Comparison of ENCODE assay signal across 24 mouse cellular contexts in the genomic region with DNA sequence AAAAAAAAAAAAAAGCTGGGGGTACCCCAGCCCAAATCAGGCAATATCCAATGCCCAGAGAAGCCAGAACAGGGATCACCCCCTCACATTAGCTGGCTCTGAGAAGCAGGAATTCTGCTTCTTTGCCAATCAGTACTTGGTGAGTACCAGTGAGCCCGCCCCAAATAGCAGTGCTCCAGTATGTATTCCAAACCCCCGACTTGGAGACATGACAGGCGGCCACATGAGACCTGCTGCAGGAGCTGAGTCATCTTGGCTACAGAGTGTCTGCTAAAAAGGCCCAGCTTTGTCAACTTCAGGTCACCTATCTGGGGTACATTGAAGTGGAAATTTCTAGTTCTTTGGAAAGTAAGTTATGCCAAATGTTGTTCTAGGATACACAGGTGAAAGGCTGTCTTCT. TPM values are rescaled to one million over a fixed set of nuclear protein-coding genes. Genes with fewer than 3 reads are reported as not detected.
A peak's percentile ranks its signal among the peaks of the same experiment; 100 is the strongest.
DNase-seq lines count a peak whose midpoint lies in the region; ATAC-seq lines count a peak whose summit lies in the region.
"Had no signal": no experiment of that assay in that cellular context is flagged by ENCODE, and none has a peak within 500 bp of the region (broad histone marks: within the 10 kb centered on the region; RNA-seq: fewer than 3 reads in every experiment).

No protein-coding gene starts in this region.

- no peaks in the 10 kb centered on the region for H3K4me1 ChIP-seq in liver, embryonic 11.5 days (replicated peaks; ENCODE audit: control insufficient read depth, insufficient read depth, low read length)

- DNase-seq in frontal cortex, postnatal 14 days (ENCODE audit: low spot score in 2 of 2) = no peak
- DNase-seq in 3T3-L1 (ENCODE audit: low read depth, low spot score) (peak; percentile 58), NIH3T3 (ENCODE audit: low read depth) (peak; percentile 52)
- DNase-seq in brain, adult 2 months (ENCODE audit: low read depth, low spot score) = peak; percentile 32
- DNase-seq in embryo, embryonic 10 days (ENCODE audit: low spot score) = no peak
- no peak for DNase-seq in layer of hippocampus, postnatal 10 days (ENCODE audit: low spot score in 2 of 2)
- DNase-seq in liver, embryonic 11.5 days (ENCODE audit: low spot score) = no peak
- DNase-seq: adrenal gland, adult 2 months; adrenal gland, adult 8-10 months; adrenal gland, postnatal 10 days; adrenal gland, postnatal 14 days; adrenal gland, postnatal 25 days; adrenal gland, postnatal 36 days; B cell, adult 2 months; cerebellum, adult 11 months; cerebellum, adult 11-12 months; cerebellum, adult 18-20 months; cerebellum, adult 2 months; cerebellum, adult 8-10 months had no signal

- H3K4me2 ChIP-seq in liver, embryonic 11.5 days = no peak overlapping the region

- WGBS in liver, embryonic 11.5 days = 56% methylated on average over 3 of the region's 3 CpGs

- no peaks in the 10 kb centered on the region for H3K36me3 ChIP-seq in liver, embryonic 11.5 days (ENCODE audit: control insufficient read depth, insufficient read depth, low read length)
- H3K36me3 ChIP-seq: G1E had no signal

- H3K27me3 ChIP-seq in liver, embryonic 11.5 days (replicated peaks; ENCODE audit: control insufficient read depth, insufficient read depth, low read length) = no peaks in the 10 kb centered on the region

- H3K9me3 ChIP-seq in liver, embryonic 11.5 days (ENCODE audit: control insufficient read depth, low read length) = no peaks in the 10 kb centered on the region
- H3K9me3 ChIP-seq: G1E had no signal

- H3K27ac ChIP-seq in liver, embryonic 11.5 days (ENCODE audit: low read depth, low read length) = no peak overlapping the region

- H3K9ac ChIP-seq in liver, embryonic 11.5 days (ENCODE audit: low read depth, low read length) = no peak overlapping the region

- no peak overlapping the region for H3K4me3 ChIP-seq in liver, embryonic 11.5 days (ENCODE audit: low read depth, low read length)

- ATAC-seq in frontal cortex, adult (ENCODE audit: low TSS enrichment) = peak; percentile 46; the same call in 1 of the 2 replicates
- no peak for ATAC-seq in liver, embryonic 11.5 days (replicated peaks; ENCODE audit: low FRiP score)
- ATAC-seq: activated CD4-positive, CD25-positive, alpha-beta regulatory T cell, adult 4 months; CD4-positive, CD25-positive, alpha-beta regulatory T cell, adult 4 months; Patski had no signal

RNA-seq across cellular contexts. Expression of a gene that starts 7.9 kb away (rescaled TPM):
- 10 to 100 TPM; 44.5 to 45.6 TPM for total RNA-seq in layer of hippocampus, postnatal 10 days (2021)
- 38.8 and 39.6 TPM in 2 replicates for polyA plus RNA-seq in liver, embryonic 11.5 days (2014; fragmentation: Nextera tagmentation; extraction: Ambion mirVana)

RNA-seq across cellular contexts. Expression of a gene that starts 30.0 kb away (rescaled TPM):
- 10 to 100 TPM; 45.3 to 46.5 TPM for total RNA-seq in layer of hippocampus, postnatal 10 days (2021)
- polyA plus RNA-seq in liver, embryonic 11.5 days (2014; fragmentation: Nextera tagmentation; extraction: Ambion mirVana) = 14.0 and 15.0 TPM in 2 replicates

RNA-seq across cellular contexts. Expression of a gene that starts 42.8 kb away (rescaled TPM):
- total RNA-seq in layer of hippocampus, postnatal 10 days (2021) = 10 to 100 TPM; 48.3 to 53.7 TPM
- 98.7 and 102 TPM in 2 replicates for polyA plus RNA-seq in liver, embryonic 11.5 days (2014; fragmentation: Nextera tagmentation; extraction: Ambion mirVana)

RNA-seq across cellular contexts. Expression of a gene that starts 50.0 kb away (rescaled TPM):
- total RNA-seq in layer of hippocampus, postnatal 10 days (2021) = 1 to 10 TPM; 5.2 to 5.9 TPM
- polyA plus RNA-seq in liver, embryonic 11.5 days (2014; fragmentation: Nextera tagmentation; extraction: Ambion mirVana) = 5.8 and 6.2 TPM in 2 replicates

Comparison
In these comparisons a context has a peak if more than half of its experiments do, and no peak if none do; other contexts are left out.
1. DNase-seq: peak in 3T3-L1 (single experiment), NIH3T3 (single experiment) and brain, adult 2 months (single experiment); none in frontal cortex, postnatal 14 days (0 of 2), embryo, embryonic 10 days (single experiment), layer of hippocampus, postnatal 10 days (0 of 2) and liver, embryonic 11.5 days (single experiment).